Mouse (Mus musculus) kidney, postnatal 4 days (tissue): ENCODE results near the gene Vav2.
A peak's percentile ranks its signal among the peaks of the same experiment; 100 is the strongest.

Source experiments
- DNase-seq, 2 experiments: peaks; one replicate each; pipeline ENCODE4 v3.0.0; 2021; ENCODE audit warnings: mixed read lengths in 2 of 2

Gene Vav2

DNA sequence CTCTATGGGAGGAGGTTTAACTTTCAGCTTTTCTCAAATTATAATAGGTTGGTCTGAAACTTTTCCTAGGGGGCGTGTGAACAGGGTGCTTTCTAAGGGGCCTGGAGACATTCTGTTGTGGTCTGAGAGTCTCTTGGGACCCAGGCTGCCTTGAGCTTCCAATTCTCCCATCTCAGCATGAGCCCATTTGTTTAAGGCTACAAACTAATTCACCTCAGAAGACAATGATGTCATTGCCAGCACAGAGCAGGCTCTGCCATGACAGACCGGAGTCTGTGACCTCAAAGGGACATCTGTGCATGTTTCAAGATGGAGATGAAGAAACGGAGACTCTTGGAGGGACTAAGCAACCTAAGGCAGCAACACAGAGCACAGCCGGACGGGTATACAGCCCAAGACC is 112.6 kb downstream of the Vav2 start:
- no peak for DNase-seq

GRCm38 (mm10) chr2:27312500-27312899 is 114.3 kb downstream of the Vav2 start:
- DNase-seq = peak; percentile 51 to 66

DNA sequence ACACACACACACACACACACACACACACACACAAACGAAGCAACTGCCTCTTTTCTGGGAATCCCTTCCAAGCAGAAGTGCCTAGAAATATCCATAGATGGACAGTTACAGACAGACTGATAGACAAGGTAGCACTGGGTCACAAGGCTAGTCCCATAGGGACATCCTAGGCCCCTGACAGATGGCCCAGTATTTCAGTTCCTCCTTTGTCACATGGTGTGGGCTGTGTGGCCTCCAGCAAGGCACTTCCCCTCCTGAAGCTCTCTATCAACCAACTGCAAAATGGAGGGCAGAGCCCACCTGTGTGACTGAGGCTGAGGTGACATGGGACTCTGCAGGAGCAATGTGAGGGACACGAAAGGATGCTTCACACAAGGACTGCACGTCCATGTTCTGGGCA is 115.2 kb downstream of the Vav2 start:
- DNase-seq = no peak

GRCm38 (mm10) chr2:27310908-27311307 is 115.9 kb downstream of the Vav2 start:
- no peak for DNase-seq

- DNase-seq = no peak
Measured at GRCm38 (mm10) chr2:27310221-27310620, 116.6 kb downstream of the Vav2 start.

DNA sequence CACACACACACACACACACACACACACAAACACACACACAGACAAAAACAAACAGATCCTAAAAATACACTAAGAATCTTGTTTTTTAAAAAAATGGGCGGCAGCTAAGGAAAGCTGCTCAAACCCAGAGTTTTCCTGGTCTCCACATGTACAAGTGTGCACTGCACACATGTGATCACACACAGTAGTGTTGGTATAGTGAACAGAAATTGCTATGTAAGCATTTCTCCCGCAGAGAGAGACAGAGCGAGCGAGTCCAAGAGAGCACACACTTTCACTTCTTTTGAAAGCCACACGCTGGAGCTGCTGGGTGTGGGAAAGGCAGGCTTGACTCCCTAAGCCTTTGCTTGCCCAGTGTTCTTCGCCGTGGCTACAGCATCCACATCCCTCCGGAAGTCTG is 120.2 kb downstream of the Vav2 start:
- no peak for DNase-seq

GRCm38 (mm10) chr2:27304741-27305140 is 122.1 kb downstream of the Vav2 start:
- peak; percentile 77 to 85 for DNase-seq

- DNase-seq = no peak
Measured at GRCm38 (mm10) chr2:27304074-27304473, 122.8 kb downstream of the Vav2 start.

GRCm38 (mm10) chr2:27301444-27302111 is 125.3 kb downstream of the Vav2 start:
- no peak for DNase-seq

DNA sequence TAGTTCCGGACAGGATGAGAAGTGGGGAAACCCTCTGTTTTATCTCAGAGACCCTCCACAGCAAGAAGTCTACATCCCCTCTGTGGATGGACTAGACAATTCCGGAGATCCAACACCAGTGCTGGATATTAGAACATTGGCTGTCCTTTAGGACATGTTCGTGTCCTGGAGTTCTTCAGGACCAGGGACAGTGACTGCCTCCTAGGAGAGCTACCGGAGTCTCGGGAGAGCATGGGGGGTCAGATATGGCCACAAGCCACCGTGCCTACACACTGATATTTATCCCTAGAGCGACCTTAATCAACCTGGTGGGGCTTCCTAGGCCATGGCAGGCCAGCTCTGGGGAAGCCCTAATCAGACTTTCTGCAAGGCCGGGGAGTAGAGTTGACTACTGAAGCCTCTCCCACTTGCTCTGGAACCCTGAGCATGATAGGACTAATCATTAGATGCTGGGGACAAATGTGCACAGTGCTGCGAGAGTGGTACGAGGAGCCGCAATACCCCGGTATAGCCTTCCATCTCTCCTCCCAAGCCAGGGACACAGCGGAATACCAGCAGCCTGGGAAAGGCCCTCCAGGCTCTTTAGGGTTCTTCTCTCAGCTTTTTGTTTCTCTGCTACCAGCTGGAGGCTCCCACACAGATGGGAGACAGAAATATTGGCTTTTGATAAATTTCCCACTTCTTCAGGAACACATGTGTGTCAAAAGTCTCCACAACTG is 125.9 kb downstream of the Vav2 start:
- DNase-seq = peak; percentile 51 to 58

GRCm38 (mm10) chr2:27296656-27297406 is 130.0 kb downstream of the Vav2 start:
- DNase-seq = no peak

- no peak for DNase-seq
Measured at GRCm38 (mm10) chr2:27294777-27295176, 132.1 kb downstream of the Vav2 start.

- peak; percentile 89 to 91 for DNase-seq
Measured at GRCm38 (mm10) chr2:27289019-27289418, 137.8 kb downstream of the Vav2 start.

- no peak for DNase-seq
Measured at GRCm38 (mm10) chr2:27286971-27287710, 139.7 kb downstream of the Vav2 start.

DNA sequence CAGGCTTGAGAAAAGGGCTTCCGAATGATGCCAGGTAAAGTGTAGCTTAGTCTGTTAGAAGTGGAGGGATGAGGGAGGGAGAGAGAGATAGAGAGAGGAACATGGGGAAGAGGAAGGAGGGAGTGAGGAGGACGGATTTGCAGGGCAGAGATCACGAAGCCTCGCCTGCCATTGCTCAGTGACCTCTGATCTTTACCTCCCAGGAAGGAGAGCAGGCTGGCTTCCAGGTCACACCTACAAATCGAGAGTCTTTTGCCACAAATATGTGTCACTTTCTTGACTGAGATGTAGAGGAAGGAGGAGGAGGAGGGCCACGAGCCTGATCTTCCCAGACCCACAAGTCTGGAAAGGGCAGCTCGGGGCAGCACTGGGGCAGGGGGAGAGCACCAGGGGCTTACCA is 142.4 kb downstream of the Vav2 start:
- DNase-seq = no peak

DNA sequence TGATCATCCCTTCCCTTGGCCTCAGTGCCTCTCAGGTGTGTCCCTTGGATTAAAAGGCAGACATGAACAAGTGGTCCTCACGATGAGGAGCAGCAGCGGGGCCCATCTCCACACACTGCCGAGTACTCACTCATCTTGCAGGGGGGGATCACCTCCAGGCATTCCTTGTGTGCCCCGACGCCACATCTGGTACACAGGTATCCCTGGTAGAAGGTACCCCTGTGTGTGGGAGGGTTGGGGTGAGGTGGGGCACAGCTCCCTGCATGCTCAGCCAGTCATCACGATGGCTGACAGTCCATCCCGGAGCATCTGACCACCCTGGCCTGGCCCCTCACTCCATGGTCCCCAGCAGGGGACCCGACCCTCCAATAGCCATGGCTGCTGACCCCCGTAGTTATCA is 145.1 kb downstream of the Vav2 start:
- no peak for DNase-seq

DNA sequence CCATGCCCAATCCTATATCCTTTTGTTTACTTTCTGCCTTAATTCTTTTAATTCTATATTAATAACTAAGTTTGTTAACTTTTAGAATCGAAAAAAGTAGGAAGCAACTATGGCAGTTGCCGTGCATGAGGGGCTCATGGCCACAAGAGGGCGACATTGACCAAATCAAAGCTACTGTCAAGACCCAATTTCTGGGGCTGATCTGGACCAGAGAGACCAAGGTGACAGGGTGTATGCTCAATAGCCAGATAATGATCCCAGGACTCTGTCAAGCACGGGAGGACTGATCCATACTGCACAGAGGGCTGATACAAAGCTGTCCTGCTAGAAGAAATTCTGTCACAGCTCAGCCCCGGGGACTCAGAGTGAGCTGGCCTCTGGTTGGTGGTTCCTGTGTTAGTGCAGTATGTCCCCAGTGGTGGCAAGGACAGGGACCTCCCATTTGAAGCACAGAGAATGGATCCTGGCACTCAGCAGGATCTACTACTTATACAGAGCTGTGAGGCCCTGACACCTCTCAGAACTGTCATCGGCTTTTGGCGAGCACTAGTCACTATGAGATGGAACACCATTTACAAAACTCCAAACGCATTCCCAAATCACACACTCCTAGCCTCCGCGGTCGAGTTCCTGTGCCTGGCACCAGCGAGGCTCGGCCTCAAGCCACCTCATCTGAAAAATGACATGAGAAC is 145.8 kb downstream of the Vav2 start:
- peak; percentile 85 to 86 for DNase-seq

DNA sequence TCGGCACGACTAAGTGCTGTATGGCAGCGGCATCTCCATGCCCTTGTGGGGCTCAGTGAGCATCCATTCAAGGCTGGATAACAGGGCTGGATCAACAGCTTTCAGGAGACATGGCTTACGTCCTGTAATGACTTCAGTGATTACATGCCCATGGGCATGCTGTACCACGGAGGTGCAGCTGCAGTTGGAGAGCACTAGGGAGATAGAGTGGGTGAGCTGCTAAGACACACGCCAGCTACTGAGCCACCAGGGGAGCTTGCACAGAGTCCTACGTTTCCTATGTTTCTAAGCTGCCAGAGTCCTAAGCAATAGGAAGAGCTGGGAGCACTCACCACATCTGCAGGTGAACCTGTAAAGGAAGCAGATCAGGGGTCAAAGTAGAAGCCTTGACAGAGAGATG is 148.0 kb downstream of the Vav2 start:
- DNase-seq = no peak

DNA sequence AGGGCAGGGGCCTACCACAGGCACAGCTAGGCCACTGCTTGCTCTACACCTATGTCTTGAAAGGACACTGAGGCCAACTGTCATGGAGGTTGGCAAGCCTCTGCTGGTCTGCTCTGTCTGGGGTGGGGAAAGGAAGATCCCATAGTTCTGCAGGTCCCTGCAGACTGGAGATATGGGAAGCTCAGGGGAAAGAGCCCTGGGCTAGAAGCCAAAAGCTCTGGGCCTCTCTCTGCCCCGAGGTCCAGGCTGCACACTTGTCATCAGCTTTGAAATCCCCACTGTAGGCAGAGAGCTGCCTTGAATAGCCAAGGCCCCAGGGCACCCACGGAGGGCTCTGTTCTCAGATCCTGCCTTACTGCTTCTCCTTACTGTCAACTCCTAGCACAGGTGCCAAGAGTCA is 158.5 kb downstream of the Vav2 start:
- DNase-seq = no peak

GRCm38 (mm10) chr2:27265819-27266218 is 161.0 kb downstream of the Vav2 start:
- no peak for DNase-seq

DNA sequence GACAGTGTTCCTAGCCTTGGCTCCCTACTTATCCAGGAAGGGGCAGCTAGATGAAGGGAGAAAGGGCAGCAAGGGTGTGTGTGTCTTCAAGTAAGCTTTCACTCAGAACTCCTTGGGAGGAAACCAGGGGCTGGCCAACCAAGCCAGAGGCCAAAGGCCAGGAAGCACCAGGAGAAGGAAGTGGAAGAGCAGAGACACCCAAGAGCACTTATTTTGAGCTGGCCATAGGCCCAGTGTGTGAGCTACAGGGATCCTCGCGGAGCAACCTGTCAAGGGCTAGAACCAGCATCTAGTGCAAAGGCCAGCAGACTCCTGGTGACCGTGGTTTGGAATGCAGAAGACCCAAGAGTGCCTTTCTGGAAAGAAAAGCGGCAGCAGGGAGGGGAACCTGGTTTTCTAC is 163.8 kb downstream of the Vav2 start:
- peak; percentile 22 to 26 for DNase-seq

- DNase-seq = no peak
Measured at GRCm38 (mm10) chr2:27251434-27251833, 175.4 kb downstream of the Vav2 start.

GRCm38 (mm10) chr2:27248211-27248610 is 178.6 kb downstream of the Vav2 start, which contains the start of gene Sardh:
TSS of gene Sardh (minus strand) at chr2:27248337.
- DNase-seq = peak; percentile 36 to 54
